23 mouse cellular contexts compared by ENCODE assay signal in genomic region chr19:6983621-6984020, GRCm38 (mm10). TPM values are rescaled to one million over a fixed set of nuclear protein-coding genes. Genes with fewer than 3 reads are reported as not detected.
DNase-seq lines count a peak whose midpoint lies in the region; ATAC-seq and TF ChIP-seq lines count a peak whose summit lies in the region.
"Had no signal": no experiment of that assay in that cellular context is flagged by ENCODE, and none has a peak within 500 bp of the region (broad histone marks: within the 10 kb centered on the region; RNA-seq: fewer than 3 reads in every experiment).

No protein-coding gene starts in this region.

- 22% methylated on average over 5 of the region's 5 CpGs for WGBS in forebrain, embryonic 12.5 days
- 33% methylated on average over 5 of the region's 5 CpGs for WGBS in forebrain, embryonic 11.5 days

- no peak overlapping the region for H3K9ac ChIP-seq in forebrain, embryonic 12.5 days
- no peak overlapping the region for H3K9ac ChIP-seq in forebrain, embryonic 11.5 days (ENCODE audit: low read length)
- H3K9ac ChIP-seq: embryonic facial prominence, embryonic 15.5 days; hindbrain, embryonic 12.5 days had no signal

- H3K27me3 ChIP-seq in forebrain, embryonic 12.5 days = no peaks in the 10 kb centered on the region
- H3K27me3 ChIP-seq in forebrain, embryonic 11.5 days (ENCODE audit: control insufficient read depth, insufficient read depth, low read length) = no peaks in the 10 kb centered on the region
- H3K27me3 ChIP-seq: embryonic facial prominence, embryonic 15.5 days; hindbrain, embryonic 12.5 days; Patski had no signal

- H3K4me2 ChIP-seq in forebrain, embryonic 12.5 days = no peak overlapping the region
- H3K4me2 ChIP-seq in forebrain, embryonic 11.5 days (ENCODE audit: low read depth, low read length, severe bottlenecking) = no peak overlapping the region
- H3K4me2 ChIP-seq: embryonic facial prominence, embryonic 15.5 days; hindbrain, embryonic 12.5 days had no signal

- 0 out of 2 replicates have a peak overlapping the region, but pooled peaks have one; percentile 36 for H3K27ac ChIP-seq in forebrain, embryonic 12.5 days
- H3K27ac ChIP-seq in forebrain, embryonic 11.5 days (ENCODE audit: low read depth, low read length) = no peak overlapping the region
- H3K27ac ChIP-seq: embryonic facial prominence, embryonic 15.5 days; heart, embryonic 10.5 days; hindbrain, embryonic 12.5 days had no signal

- TF ChIP-seq POLR2A in brain, embryonic 14.5 days (IDR thresholded peaks at IDR 0.05; ENCODE audit: borderline replicate concordance, extremely low read depth, insufficient read depth, insufficient read length, poor library complexity, severe bottlenecking) = no peak

- peaks cover 47% of the 10 kb centered on the region for H3K4me1 ChIP-seq in forebrain, embryonic 12.5 days
- peaks cover 16% of the 10 kb centered on the region for H3K4me1 ChIP-seq in forebrain, embryonic 11.5 days (replicated peaks; ENCODE audit: control insufficient read depth, insufficient read depth, low read length)

- no peaks in the 10 kb centered on the region for H3K9me3 ChIP-seq in forebrain, embryonic 12.5 days
- H3K9me3 ChIP-seq in forebrain, embryonic 11.5 days (ENCODE audit: control insufficient read depth, low read length) = no peaks in the 10 kb centered on the region
- H3K9me3 ChIP-seq: embryonic facial prominence, embryonic 15.5 days; heart, embryonic 10.5 days; hindbrain, embryonic 12.5 days had no signal

- H3K36me3 ChIP-seq in forebrain, embryonic 12.5 days (replicated peaks) = peaks cover 20% of the 10 kb centered on the region
- peaks cover 3% of the 10 kb centered on the region; the same call in 1 of the 2 replicates for H3K36me3 ChIP-seq in forebrain, embryonic 11.5 days (ENCODE audit: control insufficient read depth, insufficient read depth, low read length)

- DNase-seq in cerebellum, adult 9-10 months = peak; percentile 30
- DNase-seq in forebrain, embryonic 11.5 days (ENCODE audit: low spot score) = no peak
- peak; percentile 73 for DNase-seq in brain, embryonic 14.5 days (ENCODE audit: low read depth)
- DNase-seq in ovary, postnatal 10 days (ENCODE audit: low spot score) = no peak
- DNase-seq in thymus, postnatal 36 days = no peak
- DNase-seq: adrenal gland, postnatal 25 days; cerebellum, adult 11 months; gastrocnemius, postnatal 10 days; heart, adult 18-20 months; heart, postnatal 10 days; heart, postnatal 4 days had no signal

- no peak for TF ChIP-seq CTCF in brain, embryonic 14.5 days (IDR thresholded peaks at IDR 0.05; ENCODE audit: borderline replicate concordance, extremely low read depth, insufficient read depth, insufficient read length)

- H3K4me3 ChIP-seq in forebrain, embryonic 12.5 days (replicated peaks) = no peak overlapping the region
- no peak overlapping the region for H3K4me3 ChIP-seq in forebrain, embryonic 11.5 days (ENCODE audit: low read depth, low read length)
- H3K4me3 ChIP-seq: embryonic facial prominence, embryonic 15.5 days; erythroblast, embryonic 14.5 days; heart, embryonic 10.5 days; hindbrain, embryonic 12.5 days had no signal

- no peak for ATAC-seq in cerebellum, adult (ENCODE audit: insufficient number of reproducible peaks, low FRiP score, low TSS enrichment)
- no peak for ATAC-seq in forebrain, embryonic 12.5 days (ENCODE audit: low FRiP score)
- ATAC-seq in forebrain, embryonic 11.5 days (replicated peaks; ENCODE audit: low FRiP score) = no peak
- ATAC-seq: activated CD4-positive, CD25-positive, alpha-beta regulatory T cell, adult 4 months; forebrain, embryonic 16.5 days; hindbrain, embryonic 16.5 days; inflammation-experienced regulatory T-cells, adult 6 months; intestine, postnatal 0 days; Patski had no signal

RNA-seq across cellular contexts. Expression of gene Fkbp2, which starts 3.3 kb away (rescaled TPM):
- 76.9 and 79.8 TPM in 2 replicates for polyA plus RNA-seq in forebrain, embryonic 12.5 days (2016; fragmentation: Nextera tagmentation; extraction: Ambion mirVana)
- polyA plus RNA-seq in forebrain, embryonic 11.5 days (2014; fragmentation: Nextera tagmentation; extraction: Ambion mirVana) = 65.4 and 80.7 TPM in 2 replicates
- polyA plus RNA-seq in brain, embryonic 14.5 days (2012; rRNA removed) = 50.3 and 61.0 TPM in 2 replicates

RNA-seq across cellular contexts. Expression of gene Vegfb, which starts 3.8 kb away (rescaled TPM):
- polyA plus RNA-seq in forebrain, embryonic 12.5 days (2016; fragmentation: Nextera tagmentation; extraction: Ambion mirVana) = 40.0 and 42.1 TPM in 2 replicates
- polyA plus RNA-seq in forebrain, embryonic 11.5 days (2014; fragmentation: Nextera tagmentation; extraction: Ambion mirVana) = 29.5 and 32.7 TPM in 2 replicates
- 28.6 and 39.3 TPM in 2 replicates for polyA plus RNA-seq in brain, embryonic 14.5 days (2012; rRNA removed)

RNA-seq across cellular contexts. Expression of gene Plcb3, which starts 7.4 kb away (rescaled TPM):
- polyA plus RNA-seq in forebrain, embryonic 12.5 days (2016; fragmentation: Nextera tagmentation; extraction: Ambion mirVana) = 22.4 and 24.3 TPM in 2 replicates
- polyA plus RNA-seq in forebrain, embryonic 11.5 days (2014; fragmentation: Nextera tagmentation; extraction: Ambion mirVana) = 21.2 and 24.1 TPM in 2 replicates
- polyA plus RNA-seq in brain, embryonic 14.5 days (2012; rRNA removed) = 22.7 and 28.3 TPM in 2 replicates

RNA-seq across cellular contexts. Expression of gene Dnajc4, which starts 8.8 kb away (rescaled TPM):
- polyA plus RNA-seq in forebrain, embryonic 12.5 days (2016; fragmentation: Nextera tagmentation; extraction: Ambion mirVana) = 15.0 and 18.8 TPM in 2 replicates
- polyA plus RNA-seq in forebrain, embryonic 11.5 days (2014; fragmentation: Nextera tagmentation; extraction: Ambion mirVana) = 14.5 and 18.8 TPM in 2 replicates
- 25.7 and 31.3 TPM in 2 replicates for polyA plus RNA-seq in brain, embryonic 14.5 days (2012; rRNA removed)

RNA-seq across cellular contexts. Expression of gene Ppp1r14b, which starts 8.9 kb away (rescaled TPM):
- 237 and 333 TPM in 2 replicates for polyA plus RNA-seq in forebrain, embryonic 12.5 days (2016; fragmentation: Nextera tagmentation; extraction: Ambion mirVana)
- 305 and 329 TPM in 2 replicates for polyA plus RNA-seq in forebrain, embryonic 11.5 days (2014; fragmentation: Nextera tagmentation; extraction: Ambion mirVana)
- 359 and 550 TPM in 2 replicates for polyA plus RNA-seq in brain, embryonic 14.5 days (2012; rRNA removed)

Comparison
In these comparisons a context has a peak if more than half of its experiments do, and no peak if none do; other contexts are left out.
1. DNase-seq: peak in cerebellum, adult 9-10 months (single experiment) and brain, embryonic 14.5 days (single experiment); none in forebrain, embryonic 11.5 days (single experiment), ovary, postnatal 10 days (single experiment) and thymus, postnatal 36 days (0 of 2).